Mouse (Mus musculus): ENCODE results near the gene Ropn1. TPM values are rescaled to one million over a fixed set of nuclear protein-coding genes. Genes with fewer than 3 reads are reported as not detected.

Gene Ropn1
- polyA plus RNA-seq (2015; fragmentation: Illumina TruSeq; extraction: RNeasy Lipid Tissue Mini Kit (QIAGEN cat#74804); ENCODE audit: insufficient read depth, low read depth, low replicate concordance) = not detected

DNA sequence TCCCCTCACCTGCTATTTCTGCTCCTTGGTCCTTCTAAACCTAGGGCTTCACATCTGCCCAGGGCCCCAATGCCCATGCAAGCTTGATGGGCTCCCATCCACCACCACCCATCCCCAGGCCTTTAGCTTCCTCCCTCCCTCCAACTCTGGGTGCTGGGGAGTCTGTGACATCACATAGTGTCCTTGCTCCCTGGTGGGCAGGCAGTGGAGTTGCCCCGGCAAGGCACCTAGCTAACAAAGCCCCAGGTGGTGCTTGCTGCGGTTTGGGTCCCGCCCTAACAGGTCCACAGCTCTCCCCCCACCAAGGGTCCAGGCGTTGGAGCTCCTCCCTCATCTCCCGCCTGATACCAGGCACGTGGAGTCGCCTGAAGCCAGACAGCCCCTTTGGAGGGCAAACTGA is at the start of gene Ropn1:
Ropn1 (plus strand) TSS at position 301 of the 400 bp plus-strand sequence.

DNA sequence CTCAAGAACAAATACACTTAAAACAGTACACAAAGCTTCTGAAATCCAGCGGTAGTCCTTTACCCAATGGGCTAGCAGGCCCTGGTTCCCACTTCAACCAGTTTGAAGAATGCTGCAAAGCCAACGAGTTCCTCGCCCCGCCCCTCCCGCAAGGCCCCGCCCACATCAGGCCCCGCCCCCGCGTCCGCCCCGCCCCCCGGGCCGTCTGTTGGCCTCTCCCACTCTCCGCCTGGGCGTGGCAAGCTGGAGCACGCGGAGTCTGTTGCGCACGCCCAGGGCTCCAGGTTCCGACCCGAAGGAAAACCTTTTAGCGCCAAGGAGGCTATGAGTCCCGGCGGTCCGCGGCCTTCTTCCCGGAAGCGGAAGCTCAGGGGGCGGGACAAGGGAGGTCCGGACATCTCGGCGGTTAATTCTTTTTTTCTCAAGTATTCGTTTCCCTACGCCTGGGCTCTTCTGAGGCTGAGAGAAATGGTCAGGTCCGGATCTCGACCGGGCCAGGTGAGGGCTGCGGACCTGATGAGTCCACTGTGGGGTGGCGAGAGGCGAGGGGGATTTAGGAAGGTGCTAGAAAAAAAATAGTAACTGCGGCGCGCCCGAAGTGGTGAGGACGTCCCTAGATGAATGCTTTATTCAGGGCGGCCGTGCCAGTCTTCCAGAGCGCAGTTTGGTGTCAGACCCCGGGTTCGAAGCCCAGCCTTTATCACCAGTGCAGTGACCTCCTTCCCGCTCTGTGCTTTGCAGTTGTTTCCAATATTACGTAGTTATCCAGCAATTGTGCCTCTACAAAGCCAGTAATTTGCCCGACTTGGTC is 40.8 kb downstream of the Ropn1 start, which contains the start of gene Ccdc14:
Ccdc14 (plus strand) TSS at position 283 of the 811 bp plus-strand sequence.

Other genes with a start within 250 kb of the Ropn1 start
- gene Kalrn, start 76.4 kb upstream of the Ropn1 start, polyA plus RNA-seq (2015; fragmentation: Illumina TruSeq; extraction: RNeasy Lipid Tissue Mini Kit (QIAGEN cat#74804); ENCODE audit: insufficient read depth, low read depth, low replicate concordance) = 4.2 TPM
- gene Ccdc14, start 40.7 kb downstream of the Ropn1 start, polyA plus RNA-seq (2015; fragmentation: Illumina TruSeq; extraction: RNeasy Lipid Tissue Mini Kit (QIAGEN cat#74804); ENCODE audit: insufficient read depth, low read depth, low replicate concordance) = 1.3 TPM
- gene Mylk, start 95.3 kb downstream of the Ropn1 start, polyA plus RNA-seq (2015; fragmentation: Illumina TruSeq; extraction: RNeasy Lipid Tissue Mini Kit (QIAGEN cat#74804); ENCODE audit: insufficient read depth, low read depth, low replicate concordance) = 12.9 TPM